Mouse (Mus musculus) neural tube, embryonic 15.5 days (tissue): ENCODE results near the gene Col17a1. TPM values are rescaled to one million over a fixed set of nuclear protein-coding genes. Genes with fewer than 3 reads are reported as not detected.

Source experiments
- ATAC-seq: fragments of 200-750 bp; cut with Nextera tagmentation; 2 replicates; pipeline ENCODE4 v1.8.0; 2017; ENCODE audit warnings: mild to moderate bottlenecking, moderate TSS enrichment, moderate library complexity; ENCODE audit not compliant: low FRiP score
- H3K27ac ChIP-seq: fragments of 300-500 bp; sonication (generic); replicated peaks from 2 replicates; pipeline ENCODE4 v1.5.1; 2015; ENCODE audit warnings: mild to moderate bottlenecking, inconsistent platforms
- H3K27me3 ChIP-seq: fragments of 300-500 bp; sonication (generic); replicated peaks from 2 replicates; pipeline ENCODE4 v1.6.1; 2015; ENCODE audit warnings: inconsistent platforms
- H3K36me3 ChIP-seq: fragments of 300-500 bp; sonication (generic); 2 replicates; pipeline ENCODE4 v1.6.1; 2015; ENCODE audit warnings: inconsistent platforms
- H3K4me1 ChIP-seq: fragments of 300-500 bp; sonication (generic); 2 replicates; pipeline ENCODE4 v1.6.1; 2015; ENCODE audit warnings: inconsistent platforms
- H3K4me2 ChIP-seq: fragments of 300-500 bp; sonication (generic); 2 replicates; pipeline ENCODE4 v1.6.1; 2015; ENCODE audit warnings: inconsistent platforms, mild to moderate bottlenecking, moderate library complexity
- H3K4me3 ChIP-seq: fragments of 300-500 bp; sonication (generic); replicated peaks from 2 replicates; pipeline ENCODE4 v1.5.1; 2015; ENCODE audit warnings: mild to moderate bottlenecking, inconsistent platforms
- H3K9ac ChIP-seq: fragments of 300-500 bp; sonication (generic); replicated peaks from 2 replicates; pipeline ENCODE4 v1.6.1; 2015; ENCODE audit warnings: mild to moderate bottlenecking, inconsistent platforms
- H3K9me3 ChIP-seq: fragments of 300-500 bp; sonication (generic); replicated peaks from 2 replicates; pipeline ENCODE4 v1.6.1; 2016; ENCODE audit warnings: inconsistent platforms
- WGBS: fragments of 180-500 bp; shearing (Covaris S2); methylation state at CpG from one replicate; pipeline ENCODE4 v1.1.7; 2015; ENCODE audit warnings: mixed read lengths; 5-methylcytosine and 5-hydroxymethylcytosine counted together
- polyA plus RNA-seq: library from polyadenylated mRNA; unstranded; fragments of >200 nt; fragmentation: Nextera tagmentation; extraction: Ambion mirVana; gene quantifications from 2 replicates; pipeline ENCODE4 v1.2.1, GENCODE M21; 2015

The Col17a1 gene
- polyA plus RNA-seq, 1 experiment from 2014 or later = 0.36 TPM

DNA sequence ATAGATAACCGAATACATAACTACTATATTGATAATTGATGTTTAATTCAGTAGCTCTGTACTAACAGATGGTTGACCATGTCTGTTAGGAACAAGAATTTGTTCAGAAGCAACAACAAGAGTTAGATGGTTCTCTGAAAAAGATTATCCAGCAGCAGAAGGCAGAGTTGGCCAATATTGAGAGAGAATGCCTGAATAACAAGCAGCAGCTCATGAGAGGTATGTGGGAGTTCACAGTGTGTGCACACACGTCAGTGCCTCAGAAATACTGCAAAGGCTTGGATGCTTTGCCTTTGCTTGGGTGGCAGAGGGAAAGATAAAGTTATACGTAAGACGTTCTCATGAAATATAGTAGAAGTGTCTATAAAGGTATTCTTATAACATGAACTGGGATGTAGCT lies 56.5 kb downstream of the Col17a1 start:
- Histone ChIP-seq H3K36me3 (peaks cover 28% of the 10 kb centered on the region), H3K4me1 (no peaks in the 10 kb centered on the region), H3K4me2 (no peak overlapping the region), H3K9me3 (no peaks in the 10 kb centered on the region), H3K27me3 (no peaks in the 10 kb centered on the region), H3K9ac (no peak overlapping the region), H3K27ac (no peak overlapping the region), H3K4me3 (no peak overlapping the region)
- no peak for ATAC-seq
- 95% methylated on average over 4 of the region's 4 CpGs for WGBS

DNA sequence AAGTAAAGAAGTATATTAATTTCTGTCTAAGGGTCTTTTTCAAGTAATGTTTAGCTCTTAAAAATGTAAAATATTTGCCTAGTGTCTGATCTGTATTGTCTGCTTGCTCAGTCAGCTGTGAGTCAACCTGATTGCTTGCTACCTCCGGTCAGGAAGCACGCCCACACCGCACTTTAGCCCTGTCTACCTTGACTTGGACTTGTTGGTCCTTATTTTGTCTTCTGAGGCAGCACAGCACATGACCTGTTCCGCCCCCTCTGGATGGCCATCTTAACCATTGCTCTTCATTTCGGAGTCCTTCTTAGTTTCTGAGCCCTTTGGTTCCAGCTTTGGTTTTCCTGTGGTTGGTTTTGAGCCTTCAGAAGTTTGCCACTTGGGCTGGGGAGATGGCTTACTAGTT lies 60.1 kb downstream of the Col17a1 start:
- H3K36me3 ChIP-seq = peaks cover 2% of the 10 kb centered on the region
- 97% methylated on average over 5 of the region's 5 CpGs for WGBS
- peaks cover 6% of the 10 kb centered on the region for H3K4me1 ChIP-seq
- no peak overlapping the region for H3K4me2 ChIP-seq
- no peak for ATAC-seq
- no peak overlapping the region for H3K4me3 ChIP-seq
- no peak overlapping the region for H3K9ac ChIP-seq
- H3K27ac ChIP-seq = no peak overlapping the region
- no peaks in the 10 kb centered on the region for H3K9me3 ChIP-seq
- no peaks in the 10 kb centered on the region for H3K27me3 ChIP-seq

DNA sequence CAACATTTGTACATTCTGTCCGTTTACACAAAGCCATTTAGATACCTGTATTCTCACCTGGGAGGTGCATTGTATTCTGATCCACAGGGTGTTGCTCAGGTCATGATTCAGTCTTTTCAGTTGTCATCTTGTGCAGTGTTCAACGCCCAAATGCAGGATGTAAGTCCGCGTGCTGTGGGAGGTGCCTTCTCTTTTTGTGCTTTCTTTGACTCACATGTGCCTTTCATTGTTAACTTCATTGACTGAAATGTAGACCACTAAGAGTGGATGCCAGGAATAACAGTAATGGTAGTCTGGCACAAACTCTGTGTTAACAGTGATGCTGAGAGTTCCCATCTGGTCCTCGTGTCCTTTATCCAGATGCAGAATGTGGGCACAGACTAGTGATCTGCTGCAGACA lies 61.5 kb downstream of the Col17a1 start:
- Histone ChIP-seq H3K9ac (no peak overlapping the region), H3K4me1 (peaks cover 9% of the 10 kb centered on the region), H3K27ac (no peak overlapping the region), H3K9me3 (no peaks in the 10 kb centered on the region), H3K4me3 (no peak overlapping the region), H3K36me3 (no peaks in the 10 kb centered on the region), H3K4me2 (no peak overlapping the region), H3K27me3 (no peaks in the 10 kb centered on the region)
- 80% methylated on average over 5 of the region's 5 CpGs for WGBS
- ATAC-seq = no peak

GRCm38 (mm10) chr19:47629068-47629467 lies 62.8 kb downstream of the Col17a1 start:
- H3K27ac ChIP-seq = no peak overlapping the region

DNA sequence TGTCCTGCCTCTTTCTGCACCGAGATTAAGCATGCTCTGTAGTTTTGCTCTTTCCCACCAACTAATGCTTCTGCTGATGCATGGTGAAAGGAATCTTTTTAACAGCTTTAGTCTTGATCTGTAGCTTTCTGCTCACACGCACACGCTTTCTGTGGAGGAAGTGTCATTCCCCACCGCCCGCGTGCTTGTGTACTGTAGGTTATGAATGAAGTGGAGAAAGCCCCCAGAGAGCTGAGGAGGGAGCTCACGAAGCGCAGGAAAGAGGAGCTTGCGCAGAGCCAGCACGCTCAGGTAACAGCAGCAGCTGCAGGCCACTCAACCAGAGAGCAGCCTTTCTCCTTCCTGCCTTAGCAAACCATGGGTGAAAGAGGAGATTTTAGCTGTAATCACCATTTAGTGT lies 64.4 kb downstream of the Col17a1 start:
- H3K27me3 ChIP-seq = no peaks in the 10 kb centered on the region
- no peak overlapping the region for H3K4me3 ChIP-seq
- no peak for ATAC-seq
- peaks cover 12% of the 10 kb centered on the region for H3K4me1 ChIP-seq
- 61% methylated on average over 10 of the region's 10 CpGs for WGBS
- no peak overlapping the region for H3K9ac ChIP-seq
- H3K36me3 ChIP-seq = peaks cover 11% of the 10 kb centered on the region
- no peak overlapping the region for H3K27ac ChIP-seq
- H3K9me3 ChIP-seq = no peaks in the 10 kb centered on the region
- H3K4me2 ChIP-seq = peak overlapping the region; percentile 23

More at GRCm38 (mm10) chr19:47629068-47629467, 62.8 kb downstream of the Col17a1 start:
- Histone ChIP-seq H3K4me1 (peaks cover 12% of the 10 kb centered on the region), H3K9ac (no peak overlapping the region), H3K36me3 (no peaks in the 10 kb centered on the region), H3K4me2 (no peak overlapping the region), H3K4me3 (no peak overlapping the region), H3K9me3 (no peaks in the 10 kb centered on the region), H3K27me3 (no peaks in the 10 kb centered on the region)
- 82% methylated on average over 5 of the region's 5 CpGs for WGBS
- ATAC-seq = no peak

DNA sequence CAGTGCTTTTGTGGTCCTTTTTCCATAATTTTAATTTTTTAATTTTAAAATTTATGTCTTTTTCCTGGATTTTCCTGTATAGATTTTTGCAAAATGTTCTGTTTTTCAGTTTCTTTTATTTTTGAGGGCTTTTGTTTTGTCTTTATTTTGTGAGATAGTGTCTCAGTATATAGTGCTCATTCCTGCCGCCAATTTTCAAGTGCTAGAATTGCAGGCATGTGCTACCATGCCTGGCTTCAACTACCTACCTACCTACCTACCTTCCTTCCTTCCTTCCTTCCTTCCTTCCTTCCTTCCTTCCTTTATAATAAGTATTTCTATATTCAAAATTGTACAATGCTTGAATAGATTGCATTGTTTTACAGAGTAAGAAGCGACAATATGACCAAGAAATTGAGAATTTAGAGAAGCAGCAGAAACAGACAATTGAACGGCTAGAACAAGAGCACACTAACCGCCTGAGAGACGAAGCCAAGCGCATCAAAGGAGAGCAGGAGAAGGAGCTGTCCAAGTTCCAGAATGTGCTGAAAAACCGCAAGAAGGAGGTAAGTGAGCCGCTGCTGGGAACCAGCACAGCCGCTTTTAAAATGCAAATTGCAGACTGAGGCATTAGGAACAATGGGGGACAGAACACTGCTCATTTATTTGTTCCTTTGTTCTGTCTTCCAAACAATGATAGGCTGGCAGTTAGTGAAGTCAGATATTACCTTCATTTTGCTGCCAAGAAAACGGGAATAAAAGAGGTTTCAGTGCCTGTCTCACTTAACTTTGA lies 66.8 kb downstream of the Col17a1 start:
- H3K4me3 ChIP-seq = no peak overlapping the region
- no peaks in the 10 kb centered on the region for H3K27me3 ChIP-seq
- H3K4me1 ChIP-seq = peaks cover 12% of the 10 kb centered on the region
- peak overlapping the region; percentile 64 for H3K27ac ChIP-seq
- 21% methylated on average over 10 of the region's 10 CpGs for WGBS
- no peaks in the 10 kb centered on the region for H3K9me3 ChIP-seq
- peak overlapping the region; percentile 11; the same call in 1 of the 2 replicates for H3K4me2 ChIP-seq
- ATAC-seq = no peak
- no peak overlapping the region; the same call in 1 of the 2 replicates for H3K9ac ChIP-seq
- H3K36me3 ChIP-seq = peaks cover 24% of the 10 kb centered on the region

- no peaks in the 10 kb centered on the region for H3K9me3 ChIP-seq
Observed at GRCm38 (mm10) chr19:47621478-47621877, 70.4 kb downstream of the Col17a1 start.

DNA sequence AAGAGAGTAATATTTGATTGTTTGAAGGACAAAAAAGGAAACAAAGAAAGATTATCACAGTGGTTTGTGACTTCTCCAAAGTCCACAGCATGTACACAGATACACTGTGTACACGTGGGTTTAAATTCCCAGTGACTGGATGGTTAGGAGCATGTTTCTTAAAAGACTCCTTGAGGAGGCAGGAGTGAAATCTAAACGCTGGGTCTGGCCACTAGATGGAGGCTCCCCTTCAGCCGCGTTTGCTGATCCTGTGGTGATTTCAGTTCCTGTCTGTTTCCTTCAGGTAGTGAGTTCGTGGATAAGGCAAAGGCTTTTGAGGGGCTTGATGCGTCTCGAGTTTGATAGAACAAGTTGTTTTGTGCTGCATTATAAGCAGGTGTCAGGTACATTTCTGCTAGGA lies 78.5 kb downstream of the Col17a1 start:
- H3K27me3 ChIP-seq = no peaks in the 10 kb centered on the region
- no peak overlapping the region for H3K4me3 ChIP-seq
- peaks cover 23% of the 10 kb centered on the region for H3K36me3 ChIP-seq
- no peak overlapping the region for H3K4me2 ChIP-seq
- H3K9me3 ChIP-seq = no peaks in the 10 kb centered on the region
- WGBS = 57% methylated on average over 7 of the region's 7 CpGs
- H3K4me1 ChIP-seq = no peaks in the 10 kb centered on the region
- no peak for ATAC-seq
- H3K9ac ChIP-seq = no peak overlapping the region
- H3K27ac ChIP-seq = no peak overlapping the region

More at GRCm38 (mm10) chr19:47621478-47621877, 70.4 kb downstream of the Col17a1 start:
- Histone ChIP-seq H3K36me3 (peaks cover 41% of the 10 kb centered on the region), H3K9ac (no peak overlapping the region), H3K4me3 (no peak overlapping the region), H3K4me2 (no peak overlapping the region), H3K27me3 (no peaks in the 10 kb centered on the region), H3K27ac (no peak overlapping the region), H3K4me1 (peaks cover 6% of the 10 kb centered on the region; the same call in 1 of the 2 replicates)
- WGBS = 86% methylated on average over 8 of the region's 8 CpGs
- ATAC-seq = no peak

DNA sequence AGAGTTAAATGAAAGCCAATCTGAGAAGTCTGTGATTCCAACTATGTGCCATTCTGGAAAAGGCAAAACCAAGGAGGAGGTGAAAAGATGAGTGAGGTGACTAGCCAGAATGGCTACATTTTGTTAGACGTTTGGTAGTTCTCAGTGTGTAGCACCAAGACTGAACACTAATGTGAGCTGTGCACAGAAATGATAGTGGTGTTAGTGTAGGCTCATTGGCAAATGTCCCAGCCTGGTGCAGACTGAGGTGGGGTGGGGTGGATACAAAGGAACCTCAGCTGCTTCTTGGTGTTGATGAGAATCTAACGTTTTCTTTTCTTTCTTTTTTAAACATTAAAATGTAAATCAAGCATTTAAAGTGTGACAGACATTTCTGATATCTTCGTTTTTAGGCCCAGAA lies 83.4 kb downstream of the Col17a1 start:
- H3K4me1 ChIP-seq = no peaks in the 10 kb centered on the region
- H3K36me3 ChIP-seq = no peaks in the 10 kb centered on the region
- no peaks in the 10 kb centered on the region for H3K27me3 ChIP-seq
- H3K9ac ChIP-seq = no peak overlapping the region
- no peak overlapping the region for H3K27ac ChIP-seq
- H3K4me3 ChIP-seq = no peak overlapping the region
- no peaks in the 10 kb centered on the region for H3K9me3 ChIP-seq
- no peak overlapping the region for H3K4me2 ChIP-seq
- no peak for ATAC-seq
- WGBS = 53% methylated on average over 3 of the region's 3 CpGs

Other genes with a start within 250 kb of the Col17a1 start
- gene Sh3pxd2a, start 227.7 kb downstream of the Col17a1 start, polyA plus RNA-seq = 2.2 and 3.3 TPM in 2 replicates
- 27.2 and 31.9 TPM in 2 replicates for gene Stn1, start 154.6 kb downstream of the Col17a1 start, polyA plus RNA-seq
- gene Slk, start 112.4 kb downstream of the Col17a1 start, polyA plus RNA-seq = 5.5 and 7.3 TPM in 2 replicates
- gene Sfr1, start 39.6 kb upstream of the Col17a1 start, polyA plus RNA-seq = 158 and 173 TPM in 2 replicates
- gene Gsto1, start 162.9 kb upstream of the Col17a1 start, polyA plus RNA-seq = 156 and 169 TPM in 2 replicates
- 1.4 and 1.8 TPM in 2 replicates for gene Gsto2, start 173.4 kb upstream of the Col17a1 start, polyA plus RNA-seq
- gene Cfap43, start 227.2 kb upstream of the Col17a1 start, polyA plus RNA-seq = 0.51 and 0.98 TPM in 2 replicates
- 3.6 and 7.8 TPM in 2 replicates for gene Itprip, start 227.2 kb upstream of the Col17a1 start, polyA plus RNA-seq
- gene Cfap58, start 245.6 kb upstream of the Col17a1 start, polyA plus RNA-seq = 0.47 and 0.59 TPM in 2 replicates